ENCODE assay signal across 28 mouse cellular contexts in the genomic region with DNA sequence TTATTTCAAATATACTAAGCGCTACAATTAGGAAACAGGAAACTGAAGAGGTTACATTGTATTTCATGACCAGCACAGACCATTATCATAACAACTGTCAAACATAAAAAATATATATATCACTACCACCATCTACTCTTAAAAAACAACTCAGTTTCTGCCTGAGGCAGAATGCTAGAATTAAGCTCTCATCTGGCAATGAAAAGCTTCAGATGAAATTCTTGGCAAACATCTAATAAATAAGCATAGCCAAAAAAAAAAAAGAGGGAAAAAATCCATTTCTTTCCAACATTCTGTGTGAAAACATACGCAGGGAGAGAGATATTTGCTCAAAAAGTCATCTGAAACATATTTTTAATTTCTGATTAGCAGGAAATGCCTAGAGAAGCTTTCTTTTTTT.
DNase-seq lines count a peak whose midpoint lies in the region; ATAC-seq and TF ChIP-seq lines count a peak whose summit lies in the region.
"Had no signal": no experiment of that assay in that cellular context is flagged by ENCODE, and none has a peak within 500 bp of the region (broad histone marks: within the 10 kb centered on the region; RNA-seq: fewer than 3 reads in every experiment).

No protein-coding gene starts in this region.

- no peaks in the 10 kb centered on the region for H3K9me3 ChIP-seq in forebrain, embryonic 14.5 days (replicated peaks; ENCODE audit: control insufficient read depth, low read length)
- no peaks in the 10 kb centered on the region for H3K9me3 ChIP-seq in forebrain, embryonic 12.5 days
- no peaks in the 10 kb centered on the region for H3K9me3 ChIP-seq in intestine, embryonic 15.5 days
- no peaks in the 10 kb centered on the region for H3K9me3 ChIP-seq in intestine, embryonic 16.5 days (ENCODE audit: control insufficient read depth, low read length)
- H3K9me3 ChIP-seq: embryonic facial prominence, embryonic 10.5 days; embryonic facial prominence, embryonic 13.5 days; heart, embryonic 12.5 days; heart, embryonic 15.5 days; hindbrain, embryonic 10.5 days; hindbrain, embryonic 13.5 days had no signal

- no peak overlapping the region for H3K4me2 ChIP-seq in forebrain, embryonic 14.5 days (ENCODE audit: low read length)
- H3K4me2 ChIP-seq in forebrain, embryonic 12.5 days = no peak overlapping the region
- no peak overlapping the region for H3K4me2 ChIP-seq in intestine, embryonic 15.5 days (replicated peaks)
- H3K4me2 ChIP-seq in intestine, embryonic 16.5 days (ENCODE audit: low read depth, low read length) = no peak overlapping the region
- H3K4me2 ChIP-seq: embryonic facial prominence, embryonic 13.5 days; heart, embryonic 12.5 days; heart, embryonic 15.5 days; hindbrain, embryonic 13.5 days had no signal

- H3K36me3 ChIP-seq in forebrain, embryonic 14.5 days (ENCODE audit: control insufficient read depth, insufficient read depth, low read length) = no peaks in the 10 kb centered on the region
- H3K36me3 ChIP-seq in forebrain, embryonic 12.5 days (replicated peaks) = no peaks in the 10 kb centered on the region
- H3K36me3 ChIP-seq in intestine, embryonic 15.5 days = no peaks in the 10 kb centered on the region
- no peaks in the 10 kb centered on the region for H3K36me3 ChIP-seq in intestine, embryonic 16.5 days (ENCODE audit: control insufficient read depth, insufficient read depth, low read length)
- no peaks in the 10 kb centered on the region for H3K36me3 ChIP-seq in kidney, adult 2 months (ENCODE audit: control insufficient read depth, insufficient read depth, low read length)
- H3K36me3 ChIP-seq: embryonic facial prominence, embryonic 10.5 days; embryonic facial prominence, embryonic 13.5 days; G1E; heart, embryonic 12.5 days; heart, embryonic 15.5 days; hindbrain, embryonic 10.5 days; hindbrain, embryonic 13.5 days had no signal

- no peaks in the 10 kb centered on the region for H3K27me3 ChIP-seq in forebrain, embryonic 14.5 days (replicated peaks; ENCODE audit: control insufficient read depth, insufficient read depth, low read length)
- H3K27me3 ChIP-seq in forebrain, embryonic 12.5 days = no peaks in the 10 kb centered on the region
- H3K27me3 ChIP-seq in intestine, embryonic 15.5 days (replicated peaks) = no peaks in the 10 kb centered on the region
- H3K27me3 ChIP-seq in intestine, embryonic 16.5 days (replicated peaks; ENCODE audit: control insufficient read depth, insufficient read depth, low read length) = no peaks in the 10 kb centered on the region
- H3K27me3 ChIP-seq in kidney, adult 2 months (replicated peaks; ENCODE audit: control insufficient read depth, insufficient read depth, low read length) = no peaks in the 10 kb centered on the region
- H3K27me3 ChIP-seq: CH12.LX; embryonic facial prominence, embryonic 13.5 days; heart, embryonic 12.5 days; heart, embryonic 15.5 days; hindbrain, embryonic 13.5 days had no signal

- 89% methylated on average over 2 of the region's 2 CpGs for WGBS in forebrain, embryonic 14.5 days
- 91% methylated on average over 2 of the region's 2 CpGs for WGBS in forebrain, embryonic 12.5 days
- WGBS in intestine, embryonic 15.5 days = 53% methylated on average over 2 of the region's 2 CpGs
- 59% methylated on average over 2 of the region's 2 CpGs for WGBS in intestine, embryonic 16.5 days
- 72% methylated on average over 2 of the region's 2 CpGs for WGBS in kidney, adult 2 months

- no peak overlapping the region for H3K4me3 ChIP-seq in forebrain, embryonic 14.5 days (ENCODE audit: low read depth, low read length)
- no peak overlapping the region for H3K4me3 ChIP-seq in forebrain, embryonic 12.5 days (replicated peaks)
- H3K4me3 ChIP-seq in intestine, embryonic 15.5 days (replicated peaks) = no peak overlapping the region
- no peak overlapping the region for H3K4me3 ChIP-seq in intestine, embryonic 16.5 days (ENCODE audit: low read length)
- H3K4me3 ChIP-seq in kidney, adult 2 months (ENCODE audit: insufficient read depth, low read depth, low read length) = no peak overlapping the region
- H3K4me3 ChIP-seq: embryonic facial prominence, embryonic 10.5 days; embryonic facial prominence, embryonic 13.5 days; erythroblast, embryonic 14.5 days; heart, embryonic 12.5 days; heart, embryonic 15.5 days; hindbrain, embryonic 10.5 days; hindbrain, embryonic 13.5 days had no signal

- peak; percentile 62 for DNase-seq in forebrain, embryonic 14.5 days (ENCODE audit: low spot score)
- DNase-seq in brain, adult 2 months (ENCODE audit: low read depth, low spot score) = peak; percentile 41
- DNase-seq in kidney, adult 2 months = no peak
- DNase-seq: adrenal gland, adult 2 months; adrenal gland, postnatal 14 days; B cell, adult 2 months; cerebellum, adult 9-11 months; cerebellum, postnatal 36 days; embryo, embryonic 11 days; gastrocnemius, postnatal 25 days; heart, adult 18-20 months; heart, postnatal 10 days; heart, postnatal 36 days; kidney, adult 8-10 months had no signal

- no peak for TF ChIP-seq POLR2A in kidney, adult 2 months (IDR thresholded peaks at IDR 0.05; ENCODE audit: low read depth, low read length)

- H3K27ac ChIP-seq in forebrain, embryonic 14.5 days (ENCODE audit: low read depth, low read length) = no peak overlapping the region
- no peak overlapping the region for H3K27ac ChIP-seq in forebrain, embryonic 12.5 days
- 0 out of 2 replicates have a peak overlapping the region, but pooled peaks have one; percentile 27 for H3K27ac ChIP-seq in intestine, embryonic 15.5 days
- no peak overlapping the region for H3K27ac ChIP-seq in intestine, embryonic 16.5 days (ENCODE audit: low read length)
- H3K27ac ChIP-seq in kidney, adult 2 months (ENCODE audit: insufficient read depth, low read depth, low read length) = no peak overlapping the region
- H3K27ac ChIP-seq: embryonic facial prominence, embryonic 10.5 days; embryonic facial prominence, embryonic 13.5 days; heart, embryonic 15.5 days; hindbrain, embryonic 10.5 days; hindbrain, embryonic 13.5 days had no signal

- H3K4me1 ChIP-seq in forebrain, embryonic 14.5 days (ENCODE audit: control insufficient read depth, insufficient read depth, low read length) = no peaks in the 10 kb centered on the region
- H3K4me1 ChIP-seq in forebrain, embryonic 12.5 days = no peaks in the 10 kb centered on the region
- H3K4me1 ChIP-seq in intestine, embryonic 15.5 days (replicated peaks) = no peaks in the 10 kb centered on the region
- H3K4me1 ChIP-seq in intestine, embryonic 16.5 days (ENCODE audit: control insufficient read depth, insufficient read depth, low read length) = no peaks in the 10 kb centered on the region
- no peaks in the 10 kb centered on the region for H3K4me1 ChIP-seq in kidney, adult 2 months (ENCODE audit: control insufficient read depth, insufficient read depth, low read length)
- H3K4me1 ChIP-seq: embryonic facial prominence, embryonic 10.5 days; heart, embryonic 12.5 days; heart, embryonic 15.5 days; hindbrain, embryonic 10.5 days; hindbrain, embryonic 13.5 days had no signal

- no peak for TF ChIP-seq CTCF in kidney, adult 2 months (conservative IDR thresholded peaks at IDR 0.05; ENCODE audit: insufficient read depth, insufficient read length, low read depth, low read length)

- no peak overlapping the region for H3K9ac ChIP-seq in forebrain, embryonic 14.5 days (ENCODE audit: low read length)
- H3K9ac ChIP-seq in forebrain, embryonic 12.5 days = no peak overlapping the region
- H3K9ac ChIP-seq in intestine, embryonic 15.5 days = no peak overlapping the region
- H3K9ac ChIP-seq in intestine, embryonic 16.5 days (ENCODE audit: low read depth, low read length) = no peak overlapping the region
- H3K9ac ChIP-seq: embryonic facial prominence, embryonic 13.5 days; heart, embryonic 12.5 days; heart, embryonic 15.5 days; hindbrain, embryonic 13.5 days had no signal

- no peak for ATAC-seq in forebrain, embryonic 14.5 days
- no peak for ATAC-seq in forebrain, embryonic 12.5 days (ENCODE audit: low FRiP score)
- ATAC-seq in intestine, embryonic 15.5 days = no peak
- ATAC-seq in intestine, embryonic 16.5 days = no peak
- ATAC-seq: hindbrain, embryonic 16.5 days; intestine, postnatal 0 days had no signal
